Mouse (Mus musculus) c-Kit-positive CD71-positive TER-119-positive erythroid progenitor cells, embryonic 14.5 days (primary cell): ENCODE measurements around the gene Rasa3.

Source experiments
- DNase-seq: peaks from one replicate; pipeline ENCODE4 v3.0.0-alpha.2; 2013; ENCODE audit warnings: low spot score

Rasa3 gene

DNA sequence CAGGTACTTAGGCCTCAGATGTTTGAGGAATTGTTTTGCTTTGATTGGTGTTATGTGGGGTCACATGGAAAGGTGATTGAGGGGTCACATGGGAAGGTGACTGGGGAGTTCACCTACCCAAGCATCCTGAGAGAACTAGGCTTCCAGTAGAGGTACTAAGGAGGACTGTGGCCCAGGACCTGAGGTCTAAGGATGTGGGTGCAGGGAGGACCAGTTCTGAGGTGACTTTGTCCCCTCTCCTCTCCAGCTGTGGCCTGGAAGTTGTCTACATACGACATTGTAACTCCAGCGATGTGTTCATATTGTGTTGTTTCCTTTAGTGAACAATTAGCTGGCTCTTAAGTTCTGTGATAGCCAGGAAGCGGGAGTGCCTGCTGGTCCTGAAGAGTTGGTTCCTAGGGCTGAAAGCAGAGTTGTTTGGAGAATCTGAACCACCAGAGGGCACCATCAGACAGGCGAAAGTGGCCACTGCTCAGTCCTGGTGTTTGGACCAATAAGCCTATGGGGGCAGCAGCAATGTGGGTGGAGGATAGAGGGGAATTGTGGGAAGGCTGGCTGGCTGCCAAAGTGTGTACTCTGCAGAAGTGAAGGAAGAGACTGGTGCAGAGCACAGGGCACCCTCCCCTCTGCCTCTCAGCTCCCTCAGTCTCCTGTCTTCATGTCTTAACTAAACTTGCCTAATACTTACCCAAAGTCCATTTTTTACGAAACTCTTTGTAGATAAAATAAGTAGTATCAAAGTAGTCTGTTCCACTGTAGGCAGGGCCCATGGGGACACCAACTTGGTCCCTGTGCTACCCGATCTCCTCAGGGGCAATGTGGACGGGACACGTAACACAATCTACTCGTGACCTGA is 126.5 kb downstream of the Rasa3 start:
- peak; percentile 58 for DNase-seq

DNA sequence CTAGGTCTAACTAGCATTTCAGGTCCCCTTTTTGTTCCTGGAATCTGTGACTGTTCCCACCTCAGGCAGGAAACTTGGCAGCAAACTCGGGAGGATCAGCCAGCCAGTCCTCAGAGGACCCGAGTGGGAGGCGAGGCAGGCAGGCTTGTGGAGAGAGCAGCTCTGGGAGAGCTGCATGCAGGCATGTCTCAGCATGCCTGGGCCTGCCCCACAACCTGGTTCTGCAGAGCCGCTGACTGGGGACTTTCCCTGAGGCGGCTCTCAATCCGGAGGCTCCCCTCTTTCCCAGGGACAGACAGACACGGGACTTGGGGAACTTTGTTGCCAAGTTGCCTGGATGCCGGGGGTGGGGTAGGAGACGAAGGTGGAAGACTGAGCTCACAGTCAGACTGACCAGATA is 128.6 kb downstream of the Rasa3 start:
- DNase-seq: no peak

DNA sequence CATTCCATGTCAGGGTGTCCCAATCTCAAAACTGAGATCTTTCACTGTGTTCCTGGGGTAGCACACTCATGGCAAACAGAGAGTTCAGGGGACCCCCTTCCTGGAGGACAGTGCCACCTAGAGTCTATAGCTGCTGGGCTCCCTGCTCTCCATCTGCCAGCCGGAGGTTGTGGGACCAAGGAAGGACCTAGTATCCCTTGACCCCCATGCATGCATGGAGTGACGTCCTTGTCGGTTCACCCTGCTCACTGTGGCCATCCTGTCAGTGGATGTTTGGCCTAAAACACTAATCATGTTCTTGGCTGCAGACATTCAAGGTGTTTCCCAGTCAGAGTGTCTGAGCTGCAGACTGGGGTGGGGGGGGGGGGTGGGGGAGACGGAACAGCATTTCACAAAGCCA is 129.2 kb downstream of the Rasa3 start:
- no peak for DNase-seq

DNA sequence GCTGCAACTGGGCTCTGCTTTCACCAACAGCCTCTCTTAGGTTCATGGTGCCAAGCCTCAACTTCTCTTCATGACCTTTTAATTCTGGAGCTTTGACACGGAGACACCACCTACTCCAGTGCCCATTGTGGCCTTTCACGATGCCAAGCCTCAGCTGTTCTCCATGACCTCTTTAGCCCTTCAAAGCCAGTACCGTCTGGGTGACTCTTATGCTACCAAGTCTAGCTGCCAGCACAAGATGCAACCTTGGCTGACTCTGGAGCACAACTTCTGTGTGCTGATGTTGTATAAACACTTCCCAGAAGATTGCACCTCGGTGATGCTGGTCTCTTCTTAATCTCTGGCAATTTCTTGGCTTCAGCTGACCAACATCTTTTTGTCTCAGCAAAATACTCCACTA is 131.0 kb downstream of the Rasa3 start:
- DNase-seq: no peak

DNA sequence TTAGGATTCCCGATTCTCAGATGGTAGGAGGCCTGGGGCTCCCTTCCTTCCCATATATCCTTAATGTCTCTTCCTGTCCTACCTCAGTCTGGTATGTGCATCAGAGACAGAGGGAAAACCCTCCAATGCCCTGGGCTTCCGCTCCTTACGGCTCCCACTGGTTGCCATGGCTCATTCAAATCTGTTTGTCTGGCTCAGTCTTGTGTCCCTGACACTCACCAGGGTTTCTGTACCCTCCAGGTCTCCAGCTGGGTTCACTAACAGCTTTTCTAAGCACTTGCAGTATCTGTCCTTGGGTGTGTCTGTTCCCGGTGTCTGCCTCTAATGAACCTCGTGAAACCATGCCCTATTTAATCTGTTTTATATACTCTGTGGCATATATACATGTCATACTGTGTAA is 135.9 kb downstream of the Rasa3 start:
- DNase-seq: no peak

DNA sequence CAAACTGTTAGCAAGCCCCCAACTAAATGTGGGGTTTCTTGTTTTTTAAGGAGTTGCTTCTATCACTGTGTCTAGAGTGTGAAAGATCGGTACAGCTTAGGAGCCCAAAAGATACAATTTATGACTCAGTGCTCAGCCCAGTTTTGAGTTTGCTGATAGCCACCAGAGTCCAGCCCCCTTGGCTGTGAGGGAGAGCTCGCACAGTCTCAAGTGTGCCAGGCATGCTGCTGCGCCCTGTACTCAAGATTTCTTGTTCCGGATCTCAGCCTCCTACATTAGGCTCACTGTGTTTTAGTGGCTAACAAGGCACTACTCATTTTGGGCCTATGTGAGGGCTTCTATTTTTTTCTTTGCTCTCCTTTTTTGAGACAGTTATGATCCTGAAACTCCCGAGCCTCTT is 137.3 kb downstream of the Rasa3 start:
- no peak for DNase-seq

DNA sequence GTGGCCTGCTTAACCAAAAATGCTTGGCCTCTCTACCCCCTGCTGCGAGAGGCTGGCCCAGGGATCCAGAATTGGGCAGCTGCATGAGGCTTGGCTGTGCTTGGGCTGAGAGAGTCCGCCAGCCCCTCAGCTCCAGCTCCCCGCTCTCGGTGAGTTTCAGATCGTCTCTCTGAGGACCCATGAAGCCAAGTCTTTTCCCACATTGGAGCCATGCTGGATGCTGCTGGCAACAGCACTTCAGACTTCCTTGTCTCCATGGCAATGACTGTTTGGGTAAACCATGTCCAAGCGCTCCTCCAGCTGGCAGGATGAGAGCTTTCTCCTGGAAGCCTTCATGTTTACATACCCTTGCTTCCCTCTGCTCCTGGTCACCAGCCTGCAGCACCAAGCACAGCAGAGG is 138.6 kb downstream of the Rasa3 start:
- no peak for DNase-seq

DNA sequence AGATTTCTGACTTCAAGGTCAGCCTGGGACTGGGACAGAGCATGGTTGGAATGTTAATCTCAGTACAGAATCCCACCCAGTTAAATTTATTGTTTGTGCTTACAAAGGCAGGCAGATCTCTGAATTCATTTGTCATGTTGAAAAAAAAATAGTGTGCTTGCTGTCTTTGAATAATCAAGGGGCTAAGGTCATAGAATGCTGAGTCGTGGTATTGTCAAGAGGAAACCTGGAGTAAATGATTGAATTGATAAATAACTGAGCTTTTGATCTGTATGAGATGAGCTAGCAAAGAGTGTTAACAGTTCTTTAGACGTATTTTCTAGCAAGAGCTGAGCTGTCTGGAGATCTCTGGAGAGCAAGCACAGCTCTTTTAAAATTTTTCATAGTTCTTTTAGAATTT is 140.3 kb downstream of the Rasa3 start:
- DNase-seq: no peak

DNA sequence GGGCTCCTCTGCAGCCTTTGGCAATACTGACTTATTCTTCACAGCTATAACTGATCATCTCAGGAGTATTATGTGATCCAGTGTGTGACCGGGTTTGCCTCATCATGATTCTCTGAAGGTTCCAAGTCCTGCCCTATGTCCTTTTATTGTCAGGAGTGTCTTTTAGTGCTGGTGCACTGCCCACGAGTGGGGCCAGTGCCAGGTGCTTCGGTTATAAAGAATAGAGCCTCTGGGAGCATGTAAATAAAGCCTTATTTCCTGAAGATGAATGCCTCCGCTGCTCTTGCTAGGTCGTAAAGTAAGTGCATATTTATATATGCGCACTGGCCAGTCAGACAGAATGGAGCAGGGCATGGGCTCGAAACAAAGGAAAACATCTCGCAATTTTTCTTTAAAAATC is 144.3 kb downstream of the Rasa3 start:
- no peak for DNase-seq

DNA sequence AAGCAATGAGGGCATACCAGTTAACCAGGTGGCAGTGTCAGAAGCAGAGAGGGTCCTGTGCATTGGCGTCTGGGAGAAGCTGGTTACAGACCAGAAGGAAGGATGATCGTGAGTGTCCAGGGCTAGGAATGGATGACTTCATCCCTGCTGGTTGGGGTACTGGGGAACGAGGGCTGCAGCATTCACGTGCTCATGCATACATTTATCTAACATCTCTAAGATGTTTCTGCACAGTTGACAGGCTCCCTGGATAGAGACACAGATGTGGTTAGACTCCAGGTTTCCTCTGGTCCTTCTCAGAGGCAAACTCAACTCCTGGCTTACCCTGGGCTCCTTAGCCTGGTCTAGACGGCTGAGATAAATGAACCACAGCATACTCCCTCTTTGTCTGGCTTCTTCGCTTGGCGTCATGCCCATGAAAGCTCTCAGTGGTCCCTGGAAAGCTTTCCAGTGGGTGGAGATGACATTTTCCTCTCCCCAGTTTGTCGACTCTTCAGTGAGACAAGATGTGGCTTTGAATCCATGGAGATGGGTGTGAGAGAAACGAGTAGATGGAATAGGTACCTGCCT is 145.7 kb downstream of the Rasa3 start:
- no peak for DNase-seq

DNA sequence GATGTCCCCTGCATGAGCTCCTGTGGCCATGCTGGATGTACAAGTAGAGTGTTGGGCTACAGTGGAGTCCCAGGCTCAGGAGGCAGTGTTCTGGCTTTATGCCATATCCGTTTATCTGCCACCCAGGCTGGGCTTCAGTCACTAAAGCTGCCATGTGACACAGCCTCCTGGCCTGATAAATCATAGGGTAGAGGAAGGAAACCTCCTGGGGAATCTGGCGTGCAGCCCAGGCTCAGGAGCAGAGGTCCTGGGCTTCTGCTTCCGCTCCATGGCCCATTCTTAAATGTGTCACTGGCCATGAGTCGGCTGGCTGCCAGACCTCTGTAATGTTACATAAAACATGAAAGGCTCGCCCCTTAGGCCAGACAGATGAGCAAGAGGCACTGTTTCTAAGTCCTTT is 146.5 kb downstream of the Rasa3 start:
- DNase-seq: no peak

DNA sequence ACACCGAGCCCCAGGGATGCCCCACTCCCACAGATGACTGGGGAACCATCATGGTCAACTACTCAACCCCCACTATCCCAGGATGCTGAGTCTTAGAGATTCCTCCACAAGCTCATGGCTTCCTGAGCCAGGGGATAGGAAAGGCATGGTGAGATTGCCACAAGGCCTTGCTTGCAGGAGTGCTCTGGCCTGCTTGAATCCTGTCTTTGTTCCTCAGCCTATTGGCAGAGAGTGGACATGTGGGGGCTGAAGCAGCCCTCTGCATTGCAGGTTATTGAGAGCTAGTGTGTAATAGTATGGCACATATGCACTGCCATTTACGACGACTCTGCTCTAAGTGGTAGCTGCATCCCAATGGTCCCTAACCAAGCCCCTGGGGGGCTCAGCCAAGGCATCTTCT is 147.0 kb downstream of the Rasa3 start:
- DNase-seq: no peak

DNA sequence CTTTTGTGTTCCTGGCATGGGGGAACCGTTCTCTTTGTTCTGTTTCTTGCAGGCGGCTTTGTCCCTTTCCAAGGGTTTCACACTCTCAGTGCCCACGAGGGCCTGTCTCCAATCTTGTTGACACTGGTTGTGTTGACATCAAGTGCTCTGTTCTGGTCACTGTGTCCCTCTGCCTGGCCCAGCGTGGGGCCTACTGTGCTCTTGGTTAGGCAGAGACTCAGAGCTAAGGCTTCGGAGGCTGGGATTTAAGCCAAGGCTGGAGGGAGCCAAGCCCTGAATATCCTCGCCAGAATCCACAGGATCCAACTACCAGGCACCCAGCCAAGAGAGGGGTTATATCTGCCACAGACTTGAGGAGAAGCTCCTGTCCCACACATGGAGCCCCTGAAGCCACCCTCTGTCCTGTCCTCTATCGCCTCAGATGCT is 147.5 kb downstream of the Rasa3 start:
- DNase-seq: no peak

DNA sequence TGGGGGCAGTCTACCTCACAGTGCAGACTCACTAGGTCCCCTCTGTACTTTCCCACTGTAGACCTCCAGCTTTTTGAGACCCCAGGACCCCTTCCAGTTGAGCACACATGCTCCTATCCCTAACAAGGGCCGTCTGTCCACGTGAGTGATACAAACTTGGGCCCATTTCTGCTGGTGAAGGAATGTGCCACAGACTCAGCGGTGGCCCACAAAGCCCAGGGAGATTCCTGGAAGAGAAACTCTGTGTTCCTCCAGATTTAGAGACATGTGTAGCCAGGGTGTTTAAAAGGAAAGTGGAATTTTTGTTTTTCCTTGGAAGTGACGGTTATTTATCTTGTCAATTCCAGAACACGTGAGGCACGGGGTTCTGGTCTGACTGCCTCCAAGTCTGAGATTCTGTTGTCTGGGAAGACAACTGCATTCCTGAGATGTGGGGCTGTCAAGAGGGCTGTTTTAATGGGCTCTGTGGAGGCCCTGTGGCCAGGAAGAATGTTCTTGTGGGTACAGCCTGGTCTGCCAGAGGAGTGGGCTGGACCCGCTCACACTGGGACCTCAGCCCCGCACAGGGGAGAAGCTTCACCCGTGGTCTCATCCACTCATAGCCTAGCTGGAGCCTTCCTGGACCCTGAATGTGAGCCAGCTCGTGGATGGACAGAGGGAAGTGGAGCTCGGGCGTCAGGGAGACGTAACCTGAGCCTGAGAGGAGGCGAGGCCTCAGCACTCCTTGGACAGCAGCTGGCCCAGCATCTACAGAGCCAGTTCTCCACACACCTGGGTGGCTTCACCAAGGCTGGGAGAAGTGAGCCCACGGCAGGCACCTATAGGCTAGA is 148.2 kb downstream of the Rasa3 start:
- DNase-seq: no peak

DNA sequence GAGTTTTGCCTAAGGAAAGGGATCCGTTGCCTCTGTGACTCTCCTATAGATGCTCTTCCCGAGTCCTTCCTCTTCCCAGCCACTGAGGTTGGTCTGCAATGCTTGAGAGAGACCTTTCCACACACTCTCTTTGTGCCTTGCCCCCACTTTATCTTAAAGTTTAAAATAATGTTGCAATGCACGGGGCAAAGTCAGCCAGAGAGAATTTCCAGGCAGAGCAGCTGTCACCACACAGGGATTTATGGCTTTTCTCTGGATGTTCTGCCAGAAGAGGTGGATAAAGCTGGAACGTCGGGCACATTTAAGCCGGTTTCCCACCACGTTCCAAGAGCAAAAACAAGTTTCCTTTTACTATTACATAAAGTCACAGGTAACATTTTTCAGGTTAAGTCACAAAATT is 156.0 kb downstream of the Rasa3 start:
- no peak for DNase-seq

DNA sequence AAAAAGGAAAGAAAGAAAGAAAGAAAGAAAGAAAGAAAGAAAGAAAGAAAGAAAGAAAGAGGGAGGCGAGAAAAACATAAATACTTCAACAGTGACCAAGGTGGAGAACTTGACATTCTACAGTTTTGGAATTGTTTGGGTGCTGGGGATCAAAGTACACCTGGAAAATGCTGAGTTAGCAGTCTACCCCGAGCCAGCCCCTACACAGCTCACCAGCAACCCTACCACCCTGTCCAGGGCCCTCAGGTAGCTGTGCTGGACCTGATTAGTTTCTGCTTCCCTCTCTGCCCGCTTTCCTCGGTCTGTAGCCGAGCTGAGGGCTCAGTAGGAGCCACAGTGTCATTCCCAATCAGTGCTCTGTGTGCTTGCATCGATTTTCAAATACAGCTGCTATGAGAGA is 157.1 kb downstream of the Rasa3 start:
- DNase-seq: no peak

DNA sequence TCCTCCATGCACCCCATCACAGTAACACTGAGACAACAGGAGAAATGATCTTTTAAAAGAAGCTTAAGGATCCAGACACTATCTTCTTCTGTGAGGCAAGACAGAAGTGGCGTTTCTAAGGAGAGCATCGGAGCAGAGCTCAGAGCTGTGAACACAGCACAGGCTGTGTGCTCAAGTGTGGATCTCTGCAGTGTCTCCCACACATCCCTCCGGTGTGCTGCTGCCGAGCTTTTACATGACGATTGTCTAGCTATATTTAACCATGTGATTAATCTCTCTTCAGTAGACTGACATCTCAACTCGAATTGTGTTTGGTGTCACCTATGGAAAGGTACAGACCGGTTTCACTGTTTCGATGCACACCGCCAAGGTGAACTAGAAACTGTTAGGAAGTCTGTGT is 157.9 kb downstream of the Rasa3 start:
- DNase-seq: no peak

DNA sequence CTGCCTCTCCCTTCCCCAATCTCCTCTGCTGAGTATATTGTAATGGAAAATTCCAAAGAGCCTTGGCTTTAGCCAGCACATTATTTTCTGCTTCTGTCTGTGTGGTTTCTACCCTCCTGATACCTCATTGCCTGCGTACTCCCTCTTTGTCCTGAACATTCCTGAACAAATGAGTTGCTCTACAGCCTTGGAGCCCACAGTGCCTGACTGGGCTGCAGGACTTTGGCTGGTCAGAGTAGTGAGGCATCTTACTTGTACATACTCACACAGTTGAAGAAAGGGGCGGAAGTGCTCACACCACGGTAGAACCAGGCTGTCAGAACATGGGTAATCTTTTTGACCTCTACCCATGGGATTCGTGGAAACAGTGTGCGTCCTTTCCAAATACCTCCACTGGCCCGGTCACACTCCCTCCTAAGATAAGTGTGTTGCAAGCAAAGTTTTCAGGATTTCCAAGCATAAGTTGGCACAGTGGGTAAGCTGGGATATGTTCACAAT is 160.1 kb downstream of the Rasa3 start:
- DNase-seq: no peak
